Mouse (Mus musculus) midbrain, postnatal 0 days (tissue): ENCODE results near the gene Adcy5. TPM values are rescaled to one million over a fixed set of nuclear protein-coding genes. Genes with fewer than 3 reads are reported as not detected.
A peak's percentile ranks its signal among the peaks of the same experiment; 100 is the strongest.

Experiments
- ATAC-seq: fragments of 200-750 bp; cut with Nextera tagmentation; 2 replicates; pipeline ENCODE4 v1.8.0; 2017; ENCODE audit warnings: moderate number of reproducible peaks, mild to moderate bottlenecking, moderate TSS enrichment, moderate library complexity; ENCODE audit not compliant: low FRiP score
- DNase-seq: peaks from one replicate; pipeline ENCODE4 v3.0.0-alpha.2; 2015; ENCODE audit warnings: low spot score
- H3K27ac ChIP-seq: fragments of 300-500 bp; sonication (generic); 2 replicates; pipeline ENCODE4 v1.5.1; 2014; ENCODE audit warnings: low read depth, mild to moderate bottlenecking, low read length, mixed read lengths
- H3K27me3 ChIP-seq: fragments of 300-500 bp; sonication (generic); 2 replicates; pipeline ENCODE4 v1.6.1; 2014; ENCODE audit warnings: low read length, control low read depth, mixed read lengths; ENCODE audit not compliant: insufficient read depth
- H3K36me3 ChIP-seq: fragments of 300-500 bp; sonication (generic); 2 replicates; pipeline ENCODE4 v1.6.1; 2014; ENCODE audit warnings: low read length, control low read depth, mixed read lengths; ENCODE audit not compliant: insufficient read depth
- H3K4me1 ChIP-seq: fragments of 300-500 bp; sonication (generic); 2 replicates; pipeline ENCODE4 v1.6.1; 2014; ENCODE audit warnings: mild to moderate bottlenecking, control low read depth, antibody characterized with exemption, low read length, mixed read lengths; ENCODE audit not compliant: insufficient read depth
- H3K4me2 ChIP-seq: fragments of 300-500 bp; sonication (generic); 2 replicates; pipeline ENCODE4 v1.6.1; 2014; ENCODE audit warnings: low read depth, mild to moderate bottlenecking, low read length, mixed read lengths; ENCODE audit not compliant: poor library complexity, severe bottlenecking
- H3K4me3 ChIP-seq: fragments of 300-500 bp; sonication (generic); 2 replicates; pipeline ENCODE4 v1.5.1; 2014; ENCODE audit warnings: low read depth, mild to moderate bottlenecking, low read length, moderate library complexity
- H3K9ac ChIP-seq: fragments of 300-500 bp; sonication (generic); replicated peaks from 2 replicates; pipeline ENCODE4 v1.6.1; 2014; ENCODE audit warnings: mild to moderate bottlenecking, low read length, moderate library complexity, mixed read lengths; ENCODE audit not compliant: poor library complexity, severe bottlenecking
- H3K9me3 ChIP-seq: fragments of 300-500 bp; sonication (generic); 2 replicates; pipeline ENCODE4 v1.6.1; 2016; ENCODE audit warnings: low read length, control low read depth
- CTCF ChIP-seq: IDR thresholded peaks from 2 replicates; pipeline ENCODE4 v1.5.1; 2016; ENCODE audit warnings: antibody characterized with exemption, mild to moderate bottlenecking
- WGBS: fragments of 180-500 bp; shearing (Covaris S2); extraction: QIAGEN DNeasy Blood & Tissue Kit; methylation state at CpG from one replicate; pipeline ENCODE4 v1.1.7; 2014; 5-methylcytosine and 5-hydroxymethylcytosine counted together
- polyA plus RNA-seq: library from polyadenylated mRNA; unstranded; fragments of >200 nt; fragmentation: Nextera tagmentation; extraction: Ambion mirVana; gene quantifications from 2 replicates; pipeline ENCODE4 v1.2.1, GENCODE M21; 2015
- total RNA-seq: library from RNA; depleted of rRNA; stranded (reverse); fragments of >200 nt; gene quantifications from 2 replicates; pipeline ENCODE4 v1.2.3, GENCODE M21; 2014

The Adcy5 gene
- total and polyA plus RNA-seq, 2 experiments from 2014 or later: 6.9 to 77.3 TPM

DNA sequence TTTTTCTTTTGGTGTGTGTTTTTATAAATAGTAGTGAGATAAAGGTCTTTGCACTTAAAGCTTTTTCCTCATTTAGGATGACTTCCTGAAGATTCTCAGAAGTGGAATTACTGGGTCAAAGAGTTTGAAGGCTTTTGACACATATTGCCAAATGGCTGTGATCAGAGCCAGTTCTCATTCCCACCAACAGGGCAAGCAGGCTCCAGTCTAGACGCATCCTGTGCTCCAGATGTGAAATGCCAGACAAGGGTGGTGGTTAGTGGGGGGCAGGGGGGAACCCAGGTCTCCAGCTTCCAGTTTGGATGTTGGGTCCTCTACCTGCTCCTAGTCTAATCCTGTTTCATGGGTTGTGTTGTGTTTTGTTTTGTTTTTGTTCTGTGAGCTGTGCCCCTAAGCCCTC, 48.8 kb downstream of the Adcy5 start:
- peaks cover 17% of the 10 kb centered on the region for H3K4me1 ChIP-seq
- no peak overlapping the region for H3K27ac ChIP-seq
- no peak for ATAC-seq
- no peaks in the 10 kb centered on the region for H3K27me3 ChIP-seq
- H3K36me3 ChIP-seq: no peaks in the 10 kb centered on the region
- no peak overlapping the region for H3K4me2 ChIP-seq
- H3K4me3 ChIP-seq: no peak overlapping the region
- 82% methylated on average over 1 of the region's 1 CpGs for WGBS
- 0 out of 2 replicates have a peak, but pooled peaks have one; percentile 4 for TF ChIP-seq CTCF
- H3K9ac ChIP-seq: no peak overlapping the region
- no peak for DNase-seq
- no peaks in the 10 kb centered on the region for H3K9me3 ChIP-seq

DNA sequence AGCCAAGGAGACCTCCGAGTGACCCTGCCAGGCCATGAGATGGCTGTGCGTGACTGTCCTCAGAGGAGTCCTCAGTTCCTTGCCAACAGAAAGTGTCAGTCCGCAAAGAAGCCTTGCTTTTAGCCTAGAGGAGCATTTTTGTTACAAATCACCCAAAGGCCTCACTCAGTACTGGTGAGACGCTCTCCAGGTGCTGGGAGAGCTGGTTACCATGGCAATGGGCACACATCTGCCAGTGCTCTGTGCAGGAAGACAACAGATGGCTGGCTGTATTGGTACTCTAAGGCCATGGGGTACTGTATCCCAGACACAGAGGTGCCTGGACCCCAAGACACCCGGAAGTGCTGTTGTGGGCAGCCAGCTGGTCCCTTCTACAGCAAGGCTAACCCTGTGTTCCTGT, 51.0 kb downstream of the Adcy5 start:
- Histone ChIP-seq H3K27ac (peak overlapping the region; percentile 21; the same call in 1 of the 2 replicates), H3K4me2 (no peak overlapping the region), H3K9ac (0 out of 2 replicates have a peak overlapping the region, but pooled peaks have one; percentile 5), H3K27me3 (no peaks in the 10 kb centered on the region), H3K4me3 (no peak overlapping the region), H3K9me3 (no peaks in the 10 kb centered on the region), H3K36me3 (no peaks in the 10 kb centered on the region), H3K4me1 (peaks cover 17% of the 10 kb centered on the region)
- ATAC-seq (peak; percentile 75), DNase-seq (peak; percentile 61)
- no peak for TF ChIP-seq CTCF
- 42% methylated on average over 5 of the region's 5 CpGs for WGBS

DNA sequence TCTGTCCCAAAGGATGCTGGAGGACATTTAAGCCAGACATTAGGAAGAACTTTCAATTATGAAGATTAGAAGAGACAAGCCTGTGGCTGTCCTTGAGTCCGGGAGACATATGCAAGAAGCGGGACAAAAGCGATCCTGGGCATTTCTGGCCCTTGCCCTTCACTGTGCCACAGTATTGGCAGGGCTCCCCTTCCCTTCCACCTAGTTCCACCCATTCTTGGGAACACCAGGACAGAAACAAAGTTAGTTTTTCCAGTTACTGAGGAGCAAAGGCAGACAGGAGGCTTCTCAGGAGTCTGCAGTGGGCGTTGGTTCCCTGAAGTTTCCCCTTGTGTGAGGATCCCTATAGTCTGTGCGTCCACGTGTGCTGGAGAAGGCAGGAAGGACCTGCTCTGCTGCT, 51.7 kb downstream of the Adcy5 start:
- Histone ChIP-seq H3K9me3 (no peaks in the 10 kb centered on the region), H3K9ac (no peak overlapping the region), H3K4me2 (no peak overlapping the region), H3K27me3 (no peaks in the 10 kb centered on the region), H3K4me1 (peaks cover 17% of the 10 kb centered on the region), H3K4me3 (no peak overlapping the region), H3K36me3 (no peaks in the 10 kb centered on the region), H3K27ac (no peak overlapping the region)
- WGBS: 86% methylated on average over 6 of the region's 6 CpGs
- ATAC-seq: no peak
- no peak for DNase-seq
- no peak for TF ChIP-seq CTCF

DNA sequence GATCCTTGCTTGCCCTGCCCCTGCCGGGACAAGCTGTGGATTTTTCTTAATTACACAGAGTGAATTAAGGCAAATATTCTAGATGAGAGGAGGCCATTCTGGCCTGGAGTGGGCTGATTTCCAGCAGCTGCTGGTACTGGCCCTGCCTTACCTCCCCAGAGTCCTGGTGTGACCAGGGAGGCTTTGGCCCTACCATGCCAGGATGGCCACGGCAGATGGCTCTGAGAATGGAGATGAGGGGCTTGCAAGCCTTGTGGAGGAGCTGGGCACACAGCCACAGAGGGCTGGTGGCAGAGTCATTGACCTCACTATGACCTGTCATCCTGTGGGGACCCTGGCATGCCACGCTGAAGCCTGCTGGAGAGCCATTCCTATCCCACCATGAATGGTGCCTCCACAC, 54.1 kb downstream of the Adcy5 start:
- DNase-seq (peak; percentile 32), ATAC-seq (no peak)
- Histone ChIP-seq H3K4me2 (no peak overlapping the region), H3K27ac (no peak overlapping the region), H3K9ac (no peak overlapping the region), H3K9me3 (no peaks in the 10 kb centered on the region), H3K4me1 (peaks cover 15% of the 10 kb centered on the region), H3K4me3 (no peak overlapping the region), H3K36me3 (no peaks in the 10 kb centered on the region), H3K27me3 (no peaks in the 10 kb centered on the region)
- WGBS: 82% methylated on average over 3 of the region's 3 CpGs
- TF ChIP-seq CTCF: no peak

DNA sequence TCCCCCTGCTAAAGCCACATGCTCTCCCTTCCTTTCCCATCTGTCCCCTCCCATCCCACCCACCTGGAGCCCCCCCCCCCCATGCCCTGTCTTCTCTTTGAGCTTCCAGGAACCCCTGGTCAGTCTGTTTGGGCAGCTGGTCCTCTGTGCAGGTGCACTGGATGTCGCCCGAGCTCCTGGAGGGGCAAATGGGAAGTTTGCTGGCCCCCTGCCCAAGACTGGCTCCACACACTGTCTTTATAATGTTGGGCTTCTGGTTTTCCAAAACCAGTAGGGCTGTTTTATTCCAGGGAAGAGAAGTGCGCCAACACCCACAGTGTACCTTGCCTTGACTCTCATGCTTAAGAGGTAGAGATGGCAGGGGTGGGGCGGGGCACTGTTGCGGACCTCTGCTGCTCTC, 55.1 kb downstream of the Adcy5 start:
- DNase-seq (no peak), ATAC-seq (no peak)
- Histone ChIP-seq H3K27me3 (no peaks in the 10 kb centered on the region), H3K27ac (no peak overlapping the region), H3K4me1 (peaks cover 14% of the 10 kb centered on the region), H3K4me3 (no peak overlapping the region), H3K36me3 (no peaks in the 10 kb centered on the region), H3K9ac (no peak overlapping the region), H3K4me2 (no peak overlapping the region), H3K9me3 (no peaks in the 10 kb centered on the region)
- no peak for TF ChIP-seq CTCF
- WGBS: 80% methylated on average over 5 of the region's 5 CpGs

DNA sequence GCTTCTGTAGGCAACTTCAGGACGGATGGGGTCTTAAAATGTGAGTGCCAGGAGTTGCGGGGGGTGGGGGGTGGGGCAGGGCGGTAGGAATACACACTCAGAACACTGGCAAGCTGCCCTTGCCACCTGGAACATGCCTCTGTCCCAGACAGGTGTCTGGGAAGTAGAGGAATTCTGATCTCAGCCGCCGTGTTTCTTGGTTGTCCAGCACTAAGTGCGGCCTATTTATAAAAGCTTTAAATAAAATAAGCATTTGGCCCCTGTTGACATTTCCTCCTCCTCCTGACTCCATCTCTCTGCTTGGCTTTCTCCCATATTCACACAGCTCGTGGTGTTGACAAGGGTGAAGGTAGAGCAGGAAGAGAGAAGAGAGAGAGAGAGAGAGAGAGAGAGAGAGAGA, 60.4 kb downstream of the Adcy5 start:
- TF ChIP-seq CTCF: no peak
- Histone ChIP-seq H3K4me2 (no peak overlapping the region), H3K9me3 (no peaks in the 10 kb centered on the region), H3K27ac (no peak overlapping the region), H3K9ac (no peak overlapping the region), H3K27me3 (no peaks in the 10 kb centered on the region), H3K36me3 (no peaks in the 10 kb centered on the region), H3K4me3 (no peak overlapping the region), H3K4me1 (no peaks in the 10 kb centered on the region)
- ATAC-seq (no peak), DNase-seq (no peak)
- WGBS: 76% methylated on average over 7 of the region's 7 CpGs
